Mouse (Mus musculus) hindbrain, embryonic 15.5 days (tissue): ENCODE results near the gene Sik3. TPM values are rescaled to one million over a fixed set of nuclear protein-coding genes. Genes with fewer than 3 reads are reported as not detected.
"Not testable (repeated sequence)": the region's sequence is repeated elsewhere in the genome, so short reads cannot be mapped to it uniquely, and the experiment has no call there.

Source experiments
- ATAC-seq: fragments of 200-750 bp; cut with Nextera tagmentation; 2 replicates; pipeline ENCODE4 v1.8.0; 2017; ENCODE audit warnings: low read depth, moderate number of reproducible peaks, moderate TSS enrichment; ENCODE audit not compliant: low FRiP score
- H3K27ac ChIP-seq: fragments of 300-500 bp; sonication (generic); replicated peaks from 2 replicates; pipeline ENCODE4 v1.5.1; 2015; ENCODE audit warnings: mild to moderate bottlenecking, inconsistent platforms
- H3K27me3 ChIP-seq: fragments of 300-500 bp; sonication (generic); 2 replicates; pipeline ENCODE4 v1.6.1; 2015; ENCODE audit warnings: control low read depth, inconsistent platforms
- H3K36me3 ChIP-seq: fragments of 300-500 bp; sonication (generic); 2 replicates; pipeline ENCODE4 v1.6.1; 2015; ENCODE audit warnings: control low read depth, inconsistent platforms
- H3K4me1 ChIP-seq: fragments of 300-500 bp; sonication (generic); replicated peaks from 2 replicates; pipeline ENCODE4 v1.6.1; 2015; ENCODE audit warnings: control low read depth, inconsistent platforms
- H3K4me2 ChIP-seq: fragments of 300-500 bp; sonication (generic); 2 replicates; pipeline ENCODE4 v1.6.1; 2015; ENCODE audit warnings: moderate library complexity, mild to moderate bottlenecking, inconsistent platforms
- H3K4me3 ChIP-seq: fragments of 300-500 bp; sonication (generic); 2 replicates; pipeline ENCODE4 v1.5.1; 2015; ENCODE audit warnings: mild to moderate bottlenecking, inconsistent platforms
- H3K9ac ChIP-seq: fragments of 300-500 bp; sonication (generic); 2 replicates; pipeline ENCODE4 v1.6.1; 2015; ENCODE audit warnings: inconsistent platforms
- H3K9me3 ChIP-seq: fragments of 300-500 bp; sonication (generic); 2 replicates; pipeline ENCODE4 v1.6.1; 2016; ENCODE audit warnings: control low read depth, inconsistent platforms
- WGBS: fragments of 180-500 bp; shearing (Covaris S2); methylation state at CpG from one replicate; pipeline ENCODE4 v1.1.7; 2015; 5-methylcytosine and 5-hydroxymethylcytosine counted together
- polyA plus RNA-seq: library from polyadenylated mRNA; unstranded; fragments of >200 nt; fragmentation: Nextera tagmentation; extraction: Ambion mirVana; gene quantifications from 2 replicates; pipeline ENCODE4 v1.2.1, GENCODE M21; 2015

Sik3 gene
- polyA plus RNA-seq, 1 experiment from 2014 or later: 12.6 TPM

DNA sequence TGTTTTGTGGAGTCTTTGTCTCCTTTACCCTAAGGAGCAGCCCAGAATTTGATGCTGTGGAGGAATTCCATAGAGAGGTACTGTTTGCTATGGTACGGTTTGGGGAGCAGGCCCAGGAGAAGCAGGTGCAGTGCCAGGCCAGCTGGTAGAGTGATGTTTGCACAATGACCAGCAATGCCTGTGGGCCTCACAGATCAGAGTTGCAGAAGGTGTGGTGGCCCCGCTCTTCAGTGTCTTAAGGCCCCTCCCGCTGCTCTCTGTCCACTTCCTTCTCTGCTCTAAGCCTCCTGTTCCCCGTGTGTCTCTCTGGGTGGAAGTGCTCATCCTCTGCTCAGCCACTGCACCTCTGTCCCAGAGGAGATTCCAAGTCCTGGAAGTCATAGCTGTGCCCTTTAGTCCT is 108.9 kb downstream of the Sik3 start:
- Histone ChIP-seq H3K27ac (no peak overlapping the region), H3K4me3 (no peak overlapping the region), H3K27me3 (no peaks in the 10 kb centered on the region), H3K4me2 (no peak overlapping the region), H3K9me3 (no peaks in the 10 kb centered on the region), H3K9ac (no peak overlapping the region), H3K36me3 (peaks cover 2% of the 10 kb centered on the region; the same call in 1 of the 2 replicates), H3K4me1 (peaks cover 18% of the 10 kb centered on the region)
- WGBS: 83% methylated on average over 4 of the region's 4 CpGs
- ATAC-seq: no peak

DNA sequence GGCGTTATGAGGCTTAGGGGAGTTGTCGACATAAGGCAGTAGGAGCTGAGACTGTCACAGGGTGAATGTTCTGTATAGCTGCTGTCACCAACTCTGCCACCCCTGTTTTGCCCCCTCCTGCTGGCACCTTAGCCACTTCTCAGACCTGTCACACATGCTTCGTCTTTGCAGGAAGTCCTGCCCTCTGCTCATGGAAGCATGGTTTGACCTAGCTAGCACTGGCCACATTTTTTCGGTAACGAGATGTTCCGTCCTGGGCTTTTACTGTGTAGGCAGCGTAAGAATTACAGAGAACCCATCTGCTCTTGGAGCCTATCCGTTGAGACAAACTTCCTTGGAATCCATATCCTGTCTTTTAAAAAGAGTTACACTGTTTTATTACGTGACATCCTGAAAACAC is 110.1 kb downstream of the Sik3 start:
- no peak overlapping the region for H3K4me3 ChIP-seq

DNA sequence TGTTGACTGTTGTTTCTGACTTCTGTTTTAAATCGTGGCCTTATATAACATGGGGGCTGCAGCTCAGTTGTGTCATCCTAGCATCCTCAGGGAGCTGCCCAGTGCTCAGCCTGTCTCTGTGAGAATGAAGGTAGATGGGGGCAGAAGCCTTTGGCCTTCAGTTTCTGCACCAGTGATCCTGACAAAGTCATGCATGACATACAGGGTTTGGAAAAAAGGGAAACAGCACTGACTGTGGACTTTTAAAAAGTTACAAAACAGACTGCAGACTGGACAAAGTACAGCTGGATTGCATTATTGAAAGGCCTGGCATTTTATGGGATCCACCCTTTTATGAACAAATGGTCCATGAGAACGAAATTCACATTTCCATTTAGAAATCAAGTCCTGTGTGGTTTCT is 113.7 kb downstream of the Sik3 start:
- Histone ChIP-seq H3K27ac (no peak overlapping the region), H3K4me2 (no peak overlapping the region), H3K36me3 (peaks cover 2% of the 10 kb centered on the region; the same call in 1 of the 2 replicates), H3K4me1 (peaks cover 6% of the 10 kb centered on the region; the same call in 1 of the 2 replicates), H3K4me3 (no peak overlapping the region), H3K9me3 (no peaks in the 10 kb centered on the region), H3K27me3 (no peaks in the 10 kb centered on the region), H3K9ac (no peak overlapping the region)
- 82% methylated on average over 2 of the region's 2 CpGs for WGBS
- ATAC-seq: no peak

More for the DNA sequence above, 110.1 kb downstream of the Sik3 start:
- no peaks in the 10 kb centered on the region for H3K27me3 ChIP-seq
- 86% methylated on average over 9 of the region's 9 CpGs for WGBS
- H3K9ac ChIP-seq: no peak overlapping the region
- peaks cover 24% of the 10 kb centered on the region for H3K4me1 ChIP-seq
- H3K4me2 ChIP-seq: no peak overlapping the region
- no peak for ATAC-seq
- H3K36me3 ChIP-seq: peaks cover 2% of the 10 kb centered on the region; the same call in 1 of the 2 replicates
- no peak overlapping the region for H3K27ac ChIP-seq
- H3K9me3 ChIP-seq: no peaks in the 10 kb centered on the region

DNA sequence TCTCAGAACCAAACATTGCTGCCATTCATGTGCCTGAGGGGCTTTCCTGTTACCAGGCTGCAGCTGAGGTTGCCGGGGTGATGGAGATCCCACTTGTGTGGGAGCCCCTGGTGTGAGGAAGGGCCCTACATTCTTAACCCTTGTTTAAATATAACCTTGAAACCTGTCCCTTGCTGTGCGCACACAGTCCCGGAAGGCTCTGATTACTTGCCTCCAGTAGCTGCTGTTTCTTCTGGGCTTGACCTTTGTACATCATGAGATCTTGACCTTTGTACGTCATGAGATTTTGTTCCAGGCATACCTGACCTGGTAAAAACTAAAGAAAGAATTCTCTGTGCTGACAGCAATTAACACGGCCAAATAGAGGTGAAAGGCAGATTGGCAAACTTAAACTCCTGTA is 114.7 kb downstream of the Sik3 start:
- 41% methylated on average over 5 of the region's 5 CpGs for WGBS
- peaks cover 2% of the 10 kb centered on the region; the same call in 1 of the 2 replicates for H3K36me3 ChIP-seq
- H3K4me1 ChIP-seq: peaks cover 6% of the 10 kb centered on the region; the same call in 1 of the 2 replicates
- ATAC-seq: no peak
- H3K27me3 ChIP-seq: no peaks in the 10 kb centered on the region
- no peaks in the 10 kb centered on the region for H3K9me3 ChIP-seq
- H3K27ac ChIP-seq: no peak overlapping the region
- H3K4me3 ChIP-seq: no peak overlapping the region
- H3K9ac ChIP-seq: no peak overlapping the region
- no peak overlapping the region for H3K4me2 ChIP-seq

DNA sequence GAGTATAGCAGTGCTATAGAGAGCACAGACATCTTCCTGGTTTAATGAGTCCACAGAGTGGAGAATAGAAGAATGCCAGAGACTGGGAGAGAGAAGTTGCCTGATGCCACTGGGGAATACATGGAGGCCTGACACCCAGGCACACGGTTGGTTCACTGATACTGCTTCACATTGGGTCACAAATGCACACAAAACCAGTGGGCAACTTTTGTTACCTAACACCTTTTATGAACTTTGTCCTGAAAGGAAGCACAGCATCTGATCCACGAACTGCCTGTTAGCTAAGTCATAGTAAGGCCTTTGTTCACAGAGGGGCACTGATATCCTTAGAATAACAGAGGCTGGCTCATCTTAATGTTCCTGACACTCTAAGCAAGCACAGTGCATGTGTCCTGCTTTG is 116.6 kb downstream of the Sik3 start:
- Histone ChIP-seq H3K9ac (no peak overlapping the region), H3K4me1 (peaks cover 6% of the 10 kb centered on the region; the same call in 1 of the 2 replicates), H3K9me3 (no peaks in the 10 kb centered on the region), H3K4me3 (no peak overlapping the region), H3K27me3 (no peaks in the 10 kb centered on the region), H3K36me3 (no peaks in the 10 kb centered on the region), H3K4me2 (no peak overlapping the region), H3K27ac (no peak overlapping the region)
- 85% methylated on average over 2 of the region's 2 CpGs for WGBS
- ATAC-seq: no peak

DNA sequence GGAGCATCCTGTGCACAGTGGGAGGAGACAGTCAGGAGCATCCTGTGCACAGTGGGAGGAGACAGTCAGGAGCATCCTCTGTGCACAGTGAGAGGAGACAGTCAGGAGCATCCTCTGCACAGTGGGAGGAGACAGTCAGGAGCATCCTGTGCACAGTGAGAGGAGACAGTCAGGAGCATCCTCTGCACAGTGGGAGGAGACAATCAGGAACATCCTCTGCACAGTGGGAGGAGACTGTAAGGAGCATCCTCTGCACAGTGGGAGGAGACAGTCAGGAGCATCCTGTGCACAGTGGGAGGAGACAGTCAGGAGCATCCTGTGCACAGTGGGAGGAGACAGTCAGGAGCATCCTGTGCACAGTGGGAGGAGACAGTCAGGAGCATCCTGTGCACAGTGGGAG is 120.2 kb downstream of the Sik3 start:
- not testable (repeated sequence) for H3K4me1 ChIP-seq, ATAC-seq, H3K4me2 ChIP-seq, H3K9ac ChIP-seq, H3K27ac ChIP-seq, H3K27me3 ChIP-seq, H3K9me3 ChIP-seq, H3K36me3 ChIP-seq, H3K4me3 ChIP-seq

DNA sequence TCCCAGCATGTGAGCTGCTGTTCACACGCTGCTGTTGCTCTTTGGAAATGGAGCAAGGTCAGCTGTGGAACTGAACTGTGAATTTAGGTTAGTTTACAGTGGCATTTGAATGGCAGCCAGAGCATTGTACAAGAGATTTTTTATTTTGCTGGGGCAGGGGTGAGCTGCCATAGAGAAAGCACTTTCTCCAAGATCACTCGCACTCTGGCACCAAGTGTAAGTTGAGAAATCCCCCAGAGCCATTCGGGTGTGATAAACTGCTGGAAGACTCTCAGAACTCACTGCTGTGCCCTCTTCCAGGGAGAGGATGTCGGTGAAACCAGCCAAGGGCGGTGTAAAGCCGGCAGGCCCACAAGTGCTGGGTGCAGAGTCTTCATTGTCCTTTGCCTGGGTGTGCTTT is 126.2 kb downstream of the Sik3 start:
- Histone ChIP-seq H3K9ac (no peak overlapping the region), H3K9me3 (no peaks in the 10 kb centered on the region), H3K4me2 (no peak overlapping the region), H3K27ac (no peak overlapping the region), H3K4me3 (no peak overlapping the region), H3K4me1 (0 out of 2 replicates have a peak, but pooled peaks cover 4% of the 10 kb centered on the region), H3K36me3 (no peaks in the 10 kb centered on the region), H3K27me3 (no peaks in the 10 kb centered on the region)
- WGBS: 65% methylated on average over 6 of the region's 6 CpGs
- no peak for ATAC-seq

DNA sequence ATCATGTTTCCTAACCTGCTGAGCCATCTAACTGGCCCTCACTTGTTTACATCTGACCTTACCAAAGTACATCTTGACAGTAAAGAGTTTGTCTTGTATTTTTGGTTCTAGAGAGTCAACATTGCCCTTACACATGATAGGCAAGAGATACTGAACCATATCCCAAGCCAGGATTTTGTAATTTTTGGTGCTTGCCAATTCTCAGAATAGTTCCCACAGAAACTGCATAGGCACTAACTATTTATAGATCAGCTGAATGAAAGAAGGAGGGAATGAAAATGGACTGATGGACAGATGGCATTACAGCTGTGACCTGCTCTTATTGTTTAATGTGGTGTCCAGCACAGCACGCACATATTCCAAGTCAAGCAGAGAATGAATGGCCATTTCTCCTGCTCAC is 128.2 kb downstream of the Sik3 start:
- H3K9ac ChIP-seq: no peak overlapping the region
- no peaks in the 10 kb centered on the region for H3K36me3 ChIP-seq
- 66% methylated on average over 1 of the region's 1 CpGs for WGBS
- H3K27ac ChIP-seq: no peak overlapping the region
- H3K27me3 ChIP-seq: no peaks in the 10 kb centered on the region
- no peak overlapping the region for H3K4me3 ChIP-seq
- H3K4me1 ChIP-seq: 0 out of 2 replicates have a peak, but pooled peaks cover 4% of the 10 kb centered on the region
- H3K4me2 ChIP-seq: no peak overlapping the region
- no peak for ATAC-seq
- H3K9me3 ChIP-seq: no peaks in the 10 kb centered on the region

DNA sequence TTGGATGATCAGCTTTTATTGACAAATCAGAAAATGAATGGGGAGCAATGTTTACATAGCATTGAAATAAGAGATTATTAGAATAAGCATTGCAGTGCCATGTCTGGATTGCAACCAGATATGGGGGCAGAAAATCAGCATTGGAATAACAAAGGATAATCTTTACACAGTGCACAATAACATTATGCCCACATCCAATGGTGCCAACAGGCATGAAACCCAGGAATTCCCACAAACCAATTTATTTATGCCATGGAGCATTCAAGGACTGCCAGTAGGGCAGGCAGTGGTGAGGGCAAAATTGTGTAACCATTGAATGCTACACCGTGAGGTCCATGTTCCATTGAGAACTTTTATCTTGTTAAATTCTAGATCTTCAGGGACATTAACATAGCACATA is 129.4 kb downstream of the Sik3 start:
- H3K27me3 ChIP-seq: no peaks in the 10 kb centered on the region
- no peak overlapping the region for H3K4me2 ChIP-seq
- no peak overlapping the region for H3K9ac ChIP-seq
- H3K4me3 ChIP-seq: no peak overlapping the region
- H3K4me1 ChIP-seq: 0 out of 2 replicates have a peak, but pooled peaks cover 4% of the 10 kb centered on the region
- H3K36me3 ChIP-seq: no peaks in the 10 kb centered on the region
- no peak overlapping the region for H3K27ac ChIP-seq
- 83% methylated on average over 1 of the region's 1 CpGs for WGBS
- ATAC-seq: no peak
- no peaks in the 10 kb centered on the region for H3K9me3 ChIP-seq

DNA sequence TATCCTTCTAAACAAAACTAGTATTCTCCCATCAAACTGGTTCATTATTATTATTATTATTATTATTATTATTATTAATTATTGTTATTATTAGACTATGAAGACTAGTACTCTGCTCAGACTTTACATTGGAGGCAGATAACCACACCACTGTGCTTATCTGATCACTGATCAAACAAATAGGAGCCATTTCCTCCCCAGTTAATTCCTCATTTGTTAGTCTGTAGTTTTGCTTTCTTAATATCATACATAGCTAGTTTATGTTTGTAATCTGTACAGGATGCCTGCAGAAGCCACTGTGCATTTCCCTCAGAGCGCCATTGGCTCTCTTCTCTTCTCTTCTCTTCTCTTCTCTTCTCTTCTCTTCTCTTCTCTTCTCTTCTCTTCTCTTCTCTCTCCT is 129.9 kb downstream of the Sik3 start:
- H3K4me1 ChIP-seq: 0 out of 2 replicates have a peak, but pooled peaks cover 4% of the 10 kb centered on the region

DNA sequence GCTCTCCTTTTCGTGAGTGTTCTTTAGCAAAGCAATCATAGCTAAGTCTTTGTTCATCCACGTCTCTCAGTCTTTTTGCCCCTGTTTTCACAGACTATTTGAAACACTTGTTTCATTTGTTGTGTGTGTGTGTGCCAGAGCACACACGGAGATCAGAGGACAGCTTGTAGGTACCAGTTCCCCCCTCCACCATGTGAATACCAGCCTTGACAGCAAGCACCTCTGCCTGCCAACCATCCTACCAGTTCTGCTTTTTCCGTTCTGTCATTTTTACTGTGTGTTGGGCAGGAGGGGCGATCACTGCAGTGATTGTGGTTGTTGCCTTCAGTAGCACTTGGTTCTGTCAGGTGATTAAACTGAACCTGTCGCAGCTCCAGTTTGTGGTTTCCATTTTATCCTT is 132.4 kb downstream of the Sik3 start:
- no peak for ATAC-seq
- Histone ChIP-seq H3K4me3 (no peak overlapping the region), H3K9me3 (no peaks in the 10 kb centered on the region), H3K4me2 (no peak overlapping the region), H3K27ac (no peak overlapping the region), H3K36me3 (no peaks in the 10 kb centered on the region), H3K27me3 (no peaks in the 10 kb centered on the region), H3K9ac (no peak overlapping the region), H3K4me1 (no peaks in the 10 kb centered on the region)
- 88% methylated on average over 6 of the region's 6 CpGs for WGBS

More for the DNA sequence above, 129.9 kb downstream of the Sik3 start:
- Histone ChIP-seq H3K27ac (no peak overlapping the region), H3K4me3 (no peak overlapping the region), H3K9ac (no peak overlapping the region), H3K27me3 (no peaks in the 10 kb centered on the region), H3K36me3 (no peaks in the 10 kb centered on the region), H3K4me2 (no peak overlapping the region), H3K9me3 (no peaks in the 10 kb centered on the region)
- WGBS: 100% methylated on average over 1 of the region's 1 CpGs
- no peak for ATAC-seq

DNA sequence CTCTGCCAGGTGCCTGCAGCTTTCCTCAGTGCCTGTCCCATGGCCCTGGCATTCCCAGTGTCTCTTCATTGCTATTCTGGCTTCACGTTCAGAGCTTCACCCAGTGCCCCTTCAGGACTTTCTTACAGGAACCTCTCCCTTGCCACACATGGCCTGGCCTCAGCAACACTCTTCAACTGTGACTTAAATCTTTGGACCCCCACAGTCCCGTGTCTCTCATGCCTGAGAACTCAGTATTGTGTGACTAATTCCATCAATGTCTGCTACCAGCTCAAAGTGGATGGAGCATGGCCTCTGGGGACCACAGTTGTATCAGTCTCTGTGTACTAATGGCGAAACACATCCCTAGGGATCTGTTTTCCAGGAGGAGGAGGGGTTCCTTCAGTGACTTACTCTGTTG is 133.8 kb downstream of the Sik3 start:
- Histone ChIP-seq H3K27me3 (no peaks in the 10 kb centered on the region), H3K4me1 (peaks cover 11% of the 10 kb centered on the region; the same call in 1 of the 2 replicates), H3K4me3 (no peak overlapping the region), H3K9ac (no peak overlapping the region), H3K27ac (no peak overlapping the region), H3K9me3 (no peaks in the 10 kb centered on the region), H3K36me3 (no peaks in the 10 kb centered on the region), H3K4me2 (no peak overlapping the region)
- 53% methylated on average over 3 of the region's 3 CpGs for WGBS
- ATAC-seq: no peak

DNA sequence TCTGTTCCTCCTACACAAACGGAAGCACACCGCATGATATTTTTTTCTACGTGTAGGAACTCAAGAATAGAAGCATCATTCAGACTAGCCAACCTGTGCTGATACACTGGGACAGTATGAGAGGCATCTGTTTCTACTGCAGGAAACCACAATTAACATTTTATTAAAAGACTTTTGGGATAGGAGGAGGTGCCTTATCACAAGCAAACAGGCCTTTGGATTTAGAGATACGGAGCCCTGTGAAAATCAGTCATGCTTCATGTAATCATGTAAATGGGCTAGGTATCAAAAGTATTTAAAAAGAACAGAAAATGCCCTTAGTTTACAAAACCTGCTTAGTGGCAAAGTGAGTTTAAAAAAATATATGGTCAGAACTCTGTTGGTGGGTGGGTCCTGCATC is 136.1 kb downstream of the Sik3 start:
- 90% methylated on average over 4 of the region's 4 CpGs for WGBS
- H3K4me1 ChIP-seq: peaks cover 20% of the 10 kb centered on the region
- ATAC-seq: no peak
- no peak overlapping the region for H3K9ac ChIP-seq
- no peak overlapping the region for H3K27ac ChIP-seq
- H3K4me3 ChIP-seq: no peak overlapping the region
- no peak overlapping the region for H3K4me2 ChIP-seq
- H3K27me3 ChIP-seq: no peaks in the 10 kb centered on the region
- no peaks in the 10 kb centered on the region for H3K36me3 ChIP-seq
- no peaks in the 10 kb centered on the region for H3K9me3 ChIP-seq
